Mouse (Mus musculus): ENCODE data around the gene Slc45a1.

Slc45a1 gene

GRCm38 (mm10) chr4:150659926-150660610 lies 8.1 kb upstream of the Slc45a1 start:
- in situ Hi-C loops (cut with MboI, MseI), result loop anchor here (5.0 to 25.0 kb wide), 3 partner anchors 205 to 242 kb away; no protein-coding TSS in a partner anchor

- in situ Hi-C loops (cut with MboI, MseI), result loop anchor here (5.0 to 25.0 kb wide), 2 partner anchors 231 to 246 kb away; no protein-coding TSS in a partner anchor
Measured at GRCm38 (mm10) chr4:150656504-150656903, 4.5 kb upstream of the Slc45a1 start.

GRCm38 (mm10) chr4:150655989-150656388 lies 4.0 kb upstream of the Slc45a1 start:
- in situ Hi-C loops (cut with MboI, MseI), result loop anchor here (5.0 to 25.0 kb wide), 2 partner anchors 231 to 246 kb away; no protein-coding TSS in a partner anchor

- in situ Hi-C loops (cut with MboI, MseI), result loop anchor here in 1 of 2 experiments (25.0 kb wide), 1 partner anchor 234 kb away; no protein-coding TSS in a partner anchor
Measured at GRCm38 (mm10) chr4:150653072-150653599, 1.2 kb upstream of the Slc45a1 start.

- in situ Hi-C loops (cut with MboI, MseI), result no loop called here
Measured at GRCm38 (mm10) chr4:150649327-150649726, 2.6 kb downstream of the Slc45a1 start.

- in situ Hi-C loops (cut with MboI, MseI), result no loop called here
Measured at GRCm38 (mm10) chr4:150644299-150644698, 7.7 kb downstream of the Slc45a1 start.

GRCm38 (mm10) chr4:150636635-150637034 lies 15.3 kb downstream of the Slc45a1 start:
- in situ Hi-C loops (cut with MboI, MseI), result no loop called here

- in situ Hi-C loops (cut with MboI, MseI), result no loop called here
Measured at GRCm38 (mm10) chr4:150635568-150635967, 16.4 kb downstream of the Slc45a1 start.

- in situ Hi-C loops (cut with MboI, MseI), result no loop called here
Measured at GRCm38 (mm10) chr4:150629266-150629665, 22.7 kb downstream of the Slc45a1 start.

- in situ Hi-C loops (cut with MboI, MseI), result no loop called here
Measured at GRCm38 (mm10) chr4:150625951-150626732, 25.8 kb downstream of the Slc45a1 start.

GRCm38 (mm10) chr4:150625425-150625824 lies 26.5 kb downstream of the Slc45a1 start:
- in situ Hi-C loops (cut with MboI, MseI), result no loop called here

GRCm38 (mm10) chr4:150624933-150625332 lies 27.0 kb downstream of the Slc45a1 start:
- in situ Hi-C loops (cut with MboI, MseI), result no loop called here

GRCm38 (mm10) chr4:150624214-150624823 lies 27.7 kb downstream of the Slc45a1 start:
- in situ Hi-C loops (cut with MboI, MseI), result no loop called here

- in situ Hi-C loops (cut with MboI, MseI), result no loop called here
Measured at GRCm38 (mm10) chr4:150622641-150623040, 29.3 kb downstream of the Slc45a1 start.

- in situ Hi-C loops (cut with MboI, MseI), result no loop called here
Measured at GRCm38 (mm10) chr4:150619011-150619410, 33.0 kb downstream of the Slc45a1 start.

- in situ Hi-C loops (cut with MboI, MseI), result no loop called here
Measured at GRCm38 (mm10) chr4:150616841-150617240, 35.1 kb downstream of the Slc45a1 start.

GRCm38 (mm10) chr4:150616029-150616420 lies 35.9 kb downstream of the Slc45a1 start:
- in situ Hi-C loops (cut with MboI, MseI), result no loop called here

- in situ Hi-C loops (cut with MboI, MseI), result no loop called here
Measured at GRCm38 (mm10) chr4:150615251-150616028, 36.5 kb downstream of the Slc45a1 start.

- in situ Hi-C loops (cut with MboI, MseI), result no loop called here
Measured at GRCm38 (mm10) chr4:150613715-150614114, 38.3 kb downstream of the Slc45a1 start.

- in situ Hi-C loops (cut with MboI, MseI), result no loop called here
Measured at GRCm38 (mm10) chr4:150608670-150609069, 43.3 kb downstream of the Slc45a1 start.
